Mouse (Mus musculus): Measurements from ENCODE around the gene Tubgcp4. TPM values are rescaled to one million over a fixed set of nuclear protein-coding genes. Genes with fewer than 3 reads are reported as not detected.

Gene Tubgcp4
- total and polyA plus RNA-seq, 2 experiments from 2014 or later, result 23.0 to 35.8 TPM

DNA sequence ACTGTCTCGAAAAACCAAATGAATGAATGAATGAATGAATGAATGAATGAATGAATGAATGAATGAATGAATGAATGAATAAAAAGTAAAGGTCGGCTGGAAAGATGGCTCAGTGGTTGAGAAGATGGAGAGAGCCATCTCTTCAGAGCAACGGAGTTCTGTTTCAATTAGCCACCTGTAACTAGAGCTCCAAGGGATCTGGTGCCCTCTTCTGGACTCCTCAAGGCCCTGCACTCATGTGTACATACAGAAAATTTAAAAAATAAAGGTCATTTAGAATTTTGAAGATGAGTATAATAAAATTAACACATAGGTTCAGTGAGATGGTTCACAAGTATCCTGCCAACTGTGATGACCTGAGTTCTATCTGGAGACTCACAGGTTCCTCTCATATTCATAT lies 17.4 kb upstream of the Tubgcp4 start:
- 95% methylated on average over 3 of the region's 3 CpGs for WGBS
- peaks cover 27% of the 10 kb centered on the region for H3K36me3 ChIP-seq (ENCODE audit: insufficient read depth, low read length)
- no peak overlapping the region for H3K4me3 ChIP-seq (ENCODE audit: low read depth, low read length)
- H3K9me3 ChIP-seq (ENCODE audit: low read length), result no peaks in the 10 kb centered on the region
- ATAC-seq (ENCODE audit: low FRiP score) (no peak), DNase-seq (ENCODE audit: low spot score) (no peak)
- no peak overlapping the region for H3K9ac ChIP-seq (replicated peaks; ENCODE audit: low read length, poor library complexity, severe bottlenecking)
- no peak overlapping the region for H3K27ac ChIP-seq (ENCODE audit: low read depth, low read length)
- H3K27me3 ChIP-seq (ENCODE audit: insufficient read depth, low read length), result no peaks in the 10 kb centered on the region
- TF ChIP-seq CTCF (IDR thresholded peaks at IDR 0.05), result peak; percentile 40
- H3K4me1 ChIP-seq (ENCODE audit: insufficient read depth, low read length), result no peaks in the 10 kb centered on the region
- H3K4me2 ChIP-seq (ENCODE audit: low read depth, low read length, poor library complexity, severe bottlenecking), result no peak overlapping the region

DNA sequence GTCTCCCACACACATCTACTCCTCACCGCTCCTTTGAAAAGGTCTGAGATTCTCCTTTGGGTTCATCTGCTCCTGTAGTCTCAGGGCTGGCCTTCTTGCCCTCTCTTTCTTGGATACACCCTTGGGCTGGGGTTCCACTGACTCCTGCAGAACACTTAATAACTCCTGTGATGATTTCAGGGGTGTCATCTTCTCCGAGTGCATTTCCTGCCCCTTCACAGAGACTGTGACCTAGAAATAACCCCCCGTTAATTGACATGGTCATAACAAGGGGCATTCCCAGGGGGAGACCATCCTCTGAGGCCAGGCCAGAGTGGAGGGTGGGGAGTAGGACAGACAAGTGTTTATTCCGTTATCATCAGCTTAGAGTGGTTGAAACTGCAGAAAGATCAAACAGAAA lies 1.3 kb upstream of the Tubgcp4 start:
- DNase-seq (ENCODE audit: low spot score), result no peak
- TF ChIP-seq CTCF (IDR thresholded peaks at IDR 0.05), result no peak
- peak overlapping the region; percentile 79; the same call in 1 of the 2 replicates for H3K4me3 ChIP-seq (ENCODE audit: low read depth, low read length)
- H3K9ac ChIP-seq (replicated peaks; ENCODE audit: low read length, poor library complexity, severe bottlenecking), result peak overlapping the region; percentile 75; the same call in 1 of the 2 replicates
- H3K9me3 ChIP-seq (ENCODE audit: low read length), result no peaks in the 10 kb centered on the region
- peak overlapping the region; percentile 87 for H3K4me2 ChIP-seq (ENCODE audit: low read depth, low read length, poor library complexity, severe bottlenecking)
- no peak overlapping the region for H3K27ac ChIP-seq (ENCODE audit: low read depth, low read length)
- H3K27me3 ChIP-seq (ENCODE audit: insufficient read depth, low read length), result no peaks in the 10 kb centered on the region
- H3K4me1 ChIP-seq (ENCODE audit: insufficient read depth, low read length), result peaks cover 13% of the 10 kb centered on the region
- 65% methylated on average over 4 of the region's 4 CpGs for WGBS
- no peak for ATAC-seq (ENCODE audit: low FRiP score)
- peaks cover 7% of the 10 kb centered on the region for H3K36me3 ChIP-seq (ENCODE audit: insufficient read depth, low read length)

DNA sequence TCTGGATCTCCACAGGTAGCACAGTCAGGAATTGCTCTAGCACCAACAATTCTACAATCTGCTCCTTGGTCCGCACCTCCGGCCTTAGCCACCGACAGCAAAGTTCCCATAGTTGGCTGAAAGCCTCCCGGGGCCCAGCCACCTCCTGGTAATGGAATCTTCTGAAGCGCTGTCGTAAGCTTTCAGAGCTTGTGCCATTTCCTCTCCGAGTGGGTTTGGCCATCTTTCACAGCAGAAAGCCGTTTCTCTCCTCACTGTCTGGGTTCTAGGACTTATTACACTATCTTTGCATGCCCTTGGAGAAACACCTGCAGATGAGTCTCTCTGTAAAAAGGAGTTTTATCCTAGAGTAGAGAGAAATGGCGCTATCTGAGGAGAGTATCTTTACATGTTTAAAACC lies 552 bp upstream of the Tubgcp4 start:
- H3K9me3 ChIP-seq (ENCODE audit: low read length), result no peaks in the 10 kb centered on the region
- H3K27me3 ChIP-seq (ENCODE audit: insufficient read depth, low read length), result no peaks in the 10 kb centered on the region
- peak overlapping the region; percentile 75 for H3K9ac ChIP-seq (replicated peaks; ENCODE audit: low read length, poor library complexity, severe bottlenecking)
- peak overlapping the region; percentile 79 for H3K4me3 ChIP-seq (ENCODE audit: low read depth, low read length)
- DNase-seq (ENCODE audit: low spot score) (peak; percentile 17), ATAC-seq (ENCODE audit: low FRiP score) (no peak)
- 5% methylated on average over 9 of the region's 9 CpGs for WGBS
- no peak for TF ChIP-seq CTCF (IDR thresholded peaks at IDR 0.05)
- H3K27ac ChIP-seq (ENCODE audit: low read depth, low read length), result no peak overlapping the region
- H3K4me2 ChIP-seq (ENCODE audit: low read depth, low read length, poor library complexity, severe bottlenecking), result peak overlapping the region; percentile 87
- H3K36me3 ChIP-seq (ENCODE audit: insufficient read depth, low read length), result peaks cover 7% of the 10 kb centered on the region
- peaks cover 13% of the 10 kb centered on the region for H3K4me1 ChIP-seq (ENCODE audit: insufficient read depth, low read length)

- WGBS, result under 1% methylated on average over 62 of the region's 66 CpGs
Observed at GRCm38 (mm10) chr2:121170980-121171742, 707 bp downstream of the Tubgcp4 start, which contains the start of gene Zscan29. Gene Zscan29 (minus strand): TSS chr2:121171125.

GRCm38 (mm10) chr2:121178828-121179479 lies 8.5 kb downstream of the Tubgcp4 start:
- WGBS, result 98% methylated on average over 3 of the region's 3 CpGs

More at GRCm38 (mm10) chr2:121170980-121171742, 707 bp downstream of the Tubgcp4 start, which contains the start of gene Zscan29:
- Histone ChIP-seq H3K9me3 (ENCODE audit: low read length) (no peaks in the 10 kb centered on the region), H3K27me3 (ENCODE audit: insufficient read depth, low read length) (no peaks in the 10 kb centered on the region), H3K4me3 (ENCODE audit: low read depth, low read length) (peak within 1 kb of the TSS; percentile 79), H3K4me1 (ENCODE audit: insufficient read depth, low read length) (peaks cover 13% of the 10 kb centered on the region), H3K4me2 (ENCODE audit: low read depth, low read length, poor library complexity, severe bottlenecking) (peak within 1 kb of the TSS; percentile 87), H3K9ac (replicated peaks; ENCODE audit: low read length, poor library complexity, severe bottlenecking) (peak within 1 kb of the TSS; percentile 75), H3K27ac (ENCODE audit: low read depth, low read length) (peak within 1 kb of the TSS; percentile 71), H3K36me3 (ENCODE audit: insufficient read depth, low read length) (peaks cover 13% of the 10 kb centered on the region; the same call in 1 of the 2 replicates)
- TF ChIP-seq CTCF (IDR thresholded peaks at IDR 0.05), result peak; percentile 32
- peak; percentile 94 for ATAC-seq (ENCODE audit: low FRiP score)
- peak; percentile 93 for DNase-seq (ENCODE audit: low spot score)

GRCm38 (mm10) chr2:121183431-121183830 lies 13.0 kb downstream of the Tubgcp4 start:
- TF ChIP-seq CTCF (IDR thresholded peaks at IDR 0.05), result no peak
- Histone ChIP-seq H3K4me3 (ENCODE audit: low read depth, low read length) (no peak overlapping the region), H3K9ac (replicated peaks; ENCODE audit: low read length, poor library complexity, severe bottlenecking) (no peak overlapping the region), H3K27ac (ENCODE audit: low read depth, low read length) (no peak overlapping the region), H3K36me3 (ENCODE audit: insufficient read depth, low read length) (peaks cover 37% of the 10 kb centered on the region), H3K9me3 (ENCODE audit: low read length) (no peaks in the 10 kb centered on the region), H3K4me1 (ENCODE audit: insufficient read depth, low read length) (no peaks in the 10 kb centered on the region), H3K4me2 (ENCODE audit: low read depth, low read length, poor library complexity, severe bottlenecking) (no peak overlapping the region), H3K27me3 (ENCODE audit: insufficient read depth, low read length) (no peaks in the 10 kb centered on the region)
- 85% methylated on average over 5 of the region's 5 CpGs for WGBS
- peak; percentile 5 for DNase-seq (ENCODE audit: low spot score)
- no peak for ATAC-seq (ENCODE audit: low FRiP score)

More at GRCm38 (mm10) chr2:121178828-121179479, 8.5 kb downstream of the Tubgcp4 start:
- Histone ChIP-seq H3K4me2 (ENCODE audit: low read depth, low read length, poor library complexity, severe bottlenecking) (no peak overlapping the region), H3K27me3 (ENCODE audit: insufficient read depth, low read length) (no peaks in the 10 kb centered on the region), H3K27ac (ENCODE audit: low read depth, low read length) (no peak overlapping the region), H3K36me3 (ENCODE audit: insufficient read depth, low read length) (peaks cover 39% of the 10 kb centered on the region), H3K4me1 (ENCODE audit: insufficient read depth, low read length) (no peaks in the 10 kb centered on the region), H3K9me3 (ENCODE audit: low read length) (no peaks in the 10 kb centered on the region), H3K9ac (replicated peaks; ENCODE audit: low read length, poor library complexity, severe bottlenecking) (no peak overlapping the region), H3K4me3 (ENCODE audit: low read depth, low read length) (no peak overlapping the region)
- no peak for DNase-seq (ENCODE audit: low spot score)
- TF ChIP-seq CTCF (IDR thresholded peaks at IDR 0.05), result peak; percentile 20
- ATAC-seq (ENCODE audit: low FRiP score), result no peak
